Mouse (Mus musculus) myocyte (in vitro differentiated cells): ENCODE measurements around the gene Gm2974. TPM values are rescaled to one million over a fixed set of nuclear protein-coding genes. Genes with fewer than 3 reads are reported as not detected.
"Not testable (repeated sequence)": the region's sequence is repeated elsewhere in the genome, so short reads cannot be mapped to it uniquely, and the experiment has no call there.

Experiments used
- H3K27me3 ChIP-seq: one replicate; pipeline ENCODE4 v1.6.1; 2011; ENCODE audit not compliant: control insufficient read depth, insufficient read depth, insufficient read length
- H3K36me3 ChIP-seq: one replicate; pipeline ENCODE4 v1.6.1; 2011; ENCODE audit not compliant: control insufficient read depth, insufficient read depth
- H3K4me2 ChIP-seq: one replicate; pipeline ENCODE4 v1.6.1; 2011; ENCODE audit warnings: low read depth, control low read depth
- H3K4me3 ChIP-seq: one replicate; pipeline ENCODE4 v1.5.1; 2011; ENCODE audit warnings: mild to moderate bottlenecking, control low read depth, moderate library complexity
- H3K79me2 ChIP-seq: one replicate; pipeline ENCODE4 v1.6.1; 2011; ENCODE audit not compliant: control insufficient read depth, insufficient read depth
- H3ac ChIP-seq: one replicate; pipeline ENCODE4 v1.6.1; 2011; ENCODE audit not compliant: control insufficient read depth, insufficient read length
- polyA plus RNA-seq: library from polyadenylated mRNA; unstranded; fragments of >200 nt; fragmentation: generic; extraction: Trizol; gene quantifications from one replicate; pipeline ENCODE4 v1.2.1, GENCODE M21; 2012; ENCODE audit warnings: missing spikeins

Gene Gm2974
- polyA plus RNA-seq = not detected

- not testable (repeated sequence) for H3K27me3 ChIP-seq, H3K4me3 ChIP-seq, H3ac ChIP-seq, H3K36me3 ChIP-seq, H3K4me2 ChIP-seq, H3K79me2 ChIP-seq
Observed at GRCm38 (mm10) chr14:4182491-4183210, at the start of gene Gm2974. TSS of gene Gm2974 (plus strand) at chr14:4182576.

GRCm38 (mm10) chr14:4141646-4142045, 40.7 kb upstream of the Gm2974 start:
- H3ac ChIP-seq, H3K27me3 ChIP-seq, H3K4me3 ChIP-seq, H3K79me2 ChIP-seq, H3K36me3 ChIP-seq, H3K4me2 ChIP-seq: not testable (repeated sequence)

DNA sequence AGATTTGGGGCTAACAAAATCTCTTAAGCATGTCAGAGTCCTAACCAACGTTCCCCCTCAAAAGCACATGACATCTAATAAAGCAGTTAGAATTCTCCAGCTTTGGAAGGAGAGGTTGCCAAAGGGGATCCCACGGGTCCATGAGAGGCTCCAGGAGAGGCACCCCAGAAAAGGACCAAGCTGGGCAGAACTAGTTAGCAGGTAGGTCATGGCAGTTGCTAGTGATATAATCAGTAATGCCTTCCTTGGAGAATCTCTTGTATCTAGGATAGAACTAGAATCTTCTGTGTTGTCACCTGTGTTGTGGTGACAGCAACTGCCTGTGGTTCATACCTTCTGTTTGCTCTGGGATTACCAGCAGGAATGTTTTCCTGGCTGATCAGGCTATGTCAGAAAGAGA, 17.6 kb upstream of the Gm2974 start, which contains the start of gene Gm3127:
Gene Gm3127, plus strand, starts transcription at position 301 of the 400 bp plus-strand sequence.
- not testable (repeated sequence) for H3K79me2 ChIP-seq, H3K27me3 ChIP-seq

DNA sequence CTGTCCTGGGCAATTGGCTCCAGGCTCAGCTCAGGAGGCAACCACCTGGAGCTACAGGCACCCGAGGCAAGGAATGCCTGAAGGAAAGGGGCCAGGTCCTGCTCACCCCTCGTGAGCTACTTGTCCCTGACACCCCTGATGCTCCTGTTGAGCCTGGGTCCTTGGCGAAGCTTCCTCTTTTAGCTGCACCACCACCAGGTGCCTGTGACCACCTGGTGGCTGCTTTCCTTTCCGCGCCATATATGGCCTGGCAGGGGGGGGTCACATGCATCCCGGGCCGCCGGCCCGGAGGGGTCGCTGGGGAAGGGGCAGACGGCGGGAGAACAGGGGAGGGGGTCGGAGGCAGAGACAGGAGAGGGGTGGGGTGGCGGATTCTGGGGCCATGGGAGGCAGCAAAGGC, 346 bp upstream of the Gm2974 start:
- H3K4me3 ChIP-seq, H3K79me2 ChIP-seq, H3K36me3 ChIP-seq, H3K27me3 ChIP-seq, H3K4me2 ChIP-seq, H3ac ChIP-seq: not testable (repeated sequence)

More for the DNA sequence above, 17.6 kb upstream of the Gm2974 start, which contains the start of gene Gm3127:
- H3K4me3 ChIP-seq, H3K4me2 ChIP-seq, H3ac ChIP-seq, H3K36me3 ChIP-seq: not testable (repeated sequence)

GRCm38 (mm10) chr14:4183375-4183774, 999 bp downstream of the Gm2974 start:
- H3K4me3 ChIP-seq, H3ac ChIP-seq: not testable (repeated sequence)

GRCm38 (mm10) chr14:4249331-4249730, 67.0 kb downstream of the Gm2974 start, which contains the start of gene Gm3138:
TSS of gene Gm3138 (plus strand) at chr14:4249631.
- not testable (repeated sequence) for H3K36me3 ChIP-seq, H3K27me3 ChIP-seq, H3ac ChIP-seq, H3K4me2 ChIP-seq, H3K4me3 ChIP-seq, H3K79me2 ChIP-seq

More at GRCm38 (mm10) chr14:4183375-4183774, 999 bp downstream of the Gm2974 start:
- not testable (repeated sequence) for H3K79me2 ChIP-seq, H3K27me3 ChIP-seq, H3K4me2 ChIP-seq, H3K36me3 ChIP-seq

Other genes starting within 250 kb of the Gm2974 start
- not detected for gene Gm3095, start 219.0 kb upstream of the Gm2974 start, polyA plus RNA-seq
- not detected for gene Gm3099, start 184.2 kb upstream of the Gm2974 start, polyA plus RNA-seq
- gene Gm5796, start 158.6 kb upstream of the Gm2974 start, polyA plus RNA-seq = not detected
- gene Gm3115, start 98.5 kb upstream of the Gm2974 start, polyA plus RNA-seq = not detected
- gene Gm8108, start 72.0 kb upstream of the Gm2974 start, polyA plus RNA-seq = not detected
- gene Gm3127, start 17.5 kb upstream of the Gm2974 start, polyA plus RNA-seq = not detected
- not detected for gene Gm3138, start 67.1 kb downstream of the Gm2974 start, polyA plus RNA-seq
- not detected for gene Gm3149, start 134.7 kb downstream of the Gm2974 start, polyA plus RNA-seq
- not detected for gene 2610042L04Rik, start 152.2 kb downstream of the Gm2974 start, polyA plus RNA-seq
- gene Gm3159, start 214.9 kb downstream of the Gm2974 start, polyA plus RNA-seq = not detected
- gene Gm3164, start 232.9 kb downstream of the Gm2974 start, polyA plus RNA-seq = not detected
- not detected for gene Gm3173, start 248.4 kb downstream of the Gm2974 start, polyA plus RNA-seq